Mouse (Mus musculus): ENCODE measurements around the gene Vac14.

Gene Vac14

DNA sequence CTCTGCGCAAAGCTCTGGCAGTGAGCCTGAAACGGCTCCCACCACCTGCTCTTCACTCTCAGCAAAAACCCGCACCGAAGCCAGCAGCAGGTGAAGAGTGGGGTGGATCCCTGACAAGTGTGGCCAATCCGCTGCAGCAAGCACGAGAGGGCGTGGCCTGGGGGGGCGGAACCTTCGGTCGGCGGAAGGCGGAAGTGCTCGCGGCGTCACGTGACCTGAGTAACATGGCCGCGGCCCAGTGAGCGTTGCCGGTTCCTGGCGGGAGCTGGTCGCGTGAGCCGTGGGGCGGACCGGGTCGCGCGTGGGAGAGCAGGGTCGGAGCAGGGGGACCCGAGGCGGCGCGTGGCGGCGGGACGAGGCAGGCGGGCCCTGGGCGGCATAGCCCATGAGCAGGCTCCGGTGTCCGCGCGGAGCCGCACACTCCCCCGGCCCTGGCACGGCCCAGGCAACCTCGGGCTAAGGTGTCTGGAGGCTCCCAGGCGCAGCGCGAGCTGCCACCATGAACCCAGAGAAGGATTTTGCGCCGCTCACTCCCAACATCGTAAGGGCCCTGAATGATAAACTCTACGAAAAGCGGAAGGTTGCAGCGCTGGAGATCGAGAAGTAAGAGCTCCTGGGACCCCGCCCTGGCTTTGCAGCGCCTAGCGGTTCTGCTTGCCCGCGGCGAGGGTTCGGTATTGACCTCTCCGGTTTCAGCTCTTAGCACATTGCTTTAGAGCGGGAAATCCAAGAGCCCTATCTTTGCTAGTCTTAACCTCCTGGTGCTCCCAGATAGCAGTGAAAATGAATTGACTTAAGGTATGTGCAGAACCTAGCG lies at the start of gene Vac14:
Gene Vac14 (plus strand): TSS at position 195 of the 817 bp plus-strand sequence.
- peak; percentile 99 for DNase-seq

DNA sequence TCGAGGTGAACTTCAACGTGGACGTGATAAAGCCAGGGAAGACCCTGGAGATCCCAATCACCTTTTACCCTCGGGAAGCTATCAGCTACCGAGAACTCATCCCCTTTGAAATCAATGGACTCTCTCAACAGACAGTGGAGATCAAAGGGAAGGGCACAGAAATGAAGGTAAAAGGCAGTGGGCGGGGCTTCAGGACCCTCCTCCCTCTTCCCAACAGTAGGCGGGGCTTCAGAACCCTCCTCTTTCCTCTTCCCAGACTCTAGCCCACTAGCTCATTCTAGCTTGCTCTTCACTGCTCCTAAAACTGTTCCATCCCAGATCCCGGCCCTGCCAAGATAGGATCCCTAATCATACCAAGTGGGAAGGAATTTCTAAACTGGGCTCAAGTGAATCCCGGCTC lies 25.7 kb upstream of the Vac14 start:
- no peak for DNase-seq

DNA sequence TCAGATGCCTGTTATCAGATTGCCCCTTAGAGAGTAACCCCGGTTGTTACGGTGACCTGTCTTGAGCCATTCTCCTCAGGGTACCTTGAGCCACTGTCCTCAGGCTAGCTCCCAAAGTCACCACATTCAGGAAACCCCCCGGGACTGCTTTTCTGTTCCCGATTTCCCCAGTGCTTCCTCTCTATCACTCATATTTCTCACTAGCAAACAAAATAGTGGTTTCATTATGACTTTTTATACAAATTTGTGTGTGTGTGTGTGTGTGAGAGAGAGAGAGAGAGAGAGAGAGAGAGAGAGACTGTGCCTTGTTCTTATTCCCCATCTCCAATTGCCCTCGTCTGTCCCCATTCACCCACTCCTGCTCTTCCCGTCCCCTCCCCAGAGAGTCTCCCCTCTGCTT lies 24.2 kb upstream of the Vac14 start:
- no peak for DNase-seq

DNA sequence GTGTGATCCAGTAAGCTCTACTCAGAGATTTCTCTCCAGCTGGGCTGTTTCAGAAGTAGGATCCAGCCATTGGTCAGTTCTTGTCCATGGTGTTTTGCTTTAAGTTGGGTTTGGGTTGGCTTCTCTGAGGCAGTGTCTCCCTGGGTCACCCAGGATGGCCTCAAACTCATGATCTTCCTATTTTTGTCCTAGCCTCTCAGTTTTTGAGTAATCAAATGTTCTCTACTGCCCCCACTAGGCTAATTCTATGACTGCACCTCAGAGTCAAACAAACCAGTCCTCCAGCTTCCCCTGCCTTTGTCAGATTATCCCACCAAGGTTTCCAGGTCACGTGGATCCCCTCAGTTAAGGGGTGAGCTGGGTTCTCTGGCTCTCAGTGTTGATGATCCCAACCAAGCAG lies 13.8 kb upstream of the Vac14 start:
- DNase-seq = peak; percentile 37

DNA sequence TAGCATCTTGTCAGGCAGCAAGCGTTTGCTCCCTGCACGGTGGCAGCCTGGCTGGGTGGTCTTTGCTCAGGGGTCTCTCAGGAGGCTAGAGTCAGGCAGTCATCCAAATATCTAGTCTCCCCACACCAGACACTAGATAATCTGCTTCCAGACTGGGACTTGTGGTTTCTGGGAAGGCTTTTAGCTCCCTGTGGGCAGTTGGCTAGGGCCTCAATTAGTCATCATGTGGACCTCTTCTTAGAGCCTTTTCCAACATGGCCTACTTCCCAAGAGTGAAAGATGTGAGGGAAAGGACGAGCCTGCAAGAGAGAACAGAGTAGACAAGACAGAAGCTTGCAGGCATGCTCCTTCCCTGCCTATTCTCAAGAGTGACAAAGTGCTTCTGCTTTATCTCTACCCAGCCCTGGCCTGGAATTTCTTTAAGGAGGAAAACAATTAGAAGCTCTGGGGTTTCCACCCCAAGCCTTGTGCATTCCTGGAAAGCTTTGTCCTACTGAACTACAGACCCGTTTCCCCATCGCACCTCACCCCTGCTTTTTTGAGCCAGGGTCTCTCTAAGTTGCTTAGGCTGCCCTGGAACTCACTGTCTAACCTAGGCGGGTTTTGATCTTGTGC lies 12.9 kb upstream of the Vac14 start:
- DNase-seq = no peak

DNA sequence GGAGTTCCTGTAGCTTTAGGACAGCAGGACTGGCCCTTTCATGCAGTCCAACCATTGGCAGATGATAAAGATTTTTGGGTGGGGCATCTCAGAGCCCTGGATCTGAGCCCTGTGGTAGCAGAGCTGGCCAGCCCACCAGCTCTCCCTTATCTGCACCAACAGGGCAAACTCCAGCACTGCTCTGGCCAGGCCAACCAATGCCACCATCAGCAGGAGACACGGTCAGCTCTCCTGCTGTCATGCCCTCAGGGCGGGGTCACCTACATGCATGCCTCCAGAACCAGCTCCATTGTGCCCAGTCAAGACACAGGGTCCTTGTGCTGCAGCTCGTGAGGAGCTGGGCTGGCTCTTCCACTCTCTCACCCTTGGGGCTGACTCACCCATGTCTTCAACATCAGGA lies 2.7 kb upstream of the Vac14 start:
- no peak for DNase-seq

DNA sequence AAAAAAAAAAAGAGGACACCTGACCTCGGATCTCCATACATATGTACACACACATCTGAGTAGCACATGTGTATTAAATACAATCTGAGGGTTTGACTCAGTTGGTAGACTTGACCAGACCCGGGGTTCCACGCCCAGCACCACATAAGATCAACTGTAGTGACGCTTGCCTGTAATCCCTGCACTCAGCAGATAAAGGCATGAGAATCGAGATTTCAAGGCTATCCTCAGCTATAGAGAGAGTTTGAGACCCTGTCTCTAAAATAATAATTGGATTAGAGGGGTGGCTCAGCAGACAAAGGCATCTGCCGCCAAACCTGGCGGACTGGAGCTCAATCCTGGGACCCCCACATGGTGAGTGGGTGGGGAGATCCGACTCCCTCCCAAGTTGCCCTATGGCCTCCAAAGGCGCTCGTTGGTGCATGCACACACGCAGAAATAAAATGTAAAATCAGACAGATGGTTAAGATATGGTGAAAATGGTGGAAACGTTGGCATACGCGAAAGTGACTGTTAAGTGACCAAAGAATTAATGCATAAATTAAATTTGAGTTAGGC lies 505 bp upstream of the Vac14 start:
- peak; percentile 24 for DNase-seq

DNA sequence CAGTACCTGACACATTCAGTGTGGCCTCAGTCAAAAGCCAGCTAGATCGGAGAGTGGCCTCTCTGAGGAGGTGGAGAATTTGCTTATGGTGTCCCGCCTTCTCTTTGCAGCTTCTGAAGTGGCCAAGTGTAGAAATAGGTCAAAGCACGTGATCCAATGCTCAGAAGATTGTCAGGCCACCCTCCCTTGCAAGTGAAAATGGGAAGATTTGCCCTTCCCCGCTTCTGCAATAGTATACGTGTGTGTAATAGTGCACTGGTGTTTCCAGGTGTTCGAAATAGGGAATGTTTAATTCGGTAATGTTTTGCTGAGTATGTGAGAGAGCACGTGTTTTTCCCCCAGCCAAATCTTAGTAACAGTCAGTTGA lies 806 bp downstream of the Vac14 start:
- DNase-seq = no peak

DNA sequence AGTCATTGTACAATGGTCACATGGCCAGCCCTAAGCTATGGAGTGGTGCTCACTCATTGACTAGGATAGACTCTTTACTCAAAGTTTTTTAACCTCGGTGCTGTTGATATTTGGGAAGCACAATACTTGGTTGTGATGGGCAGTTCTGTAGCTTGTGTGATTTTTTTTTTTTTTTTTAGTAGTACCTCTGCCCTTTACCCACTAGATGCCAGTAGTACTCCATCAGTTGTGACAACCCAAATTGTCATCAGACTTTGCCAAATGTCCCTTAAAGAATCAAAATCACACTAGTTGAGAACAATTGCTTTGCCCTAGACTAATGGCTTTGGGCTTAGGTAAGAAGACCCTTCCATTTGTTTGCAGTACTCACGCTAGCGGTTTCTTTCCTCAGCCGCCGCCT lies 1.5 kb downstream of the Vac14 start:
- DNase-seq = no peak

DNA sequence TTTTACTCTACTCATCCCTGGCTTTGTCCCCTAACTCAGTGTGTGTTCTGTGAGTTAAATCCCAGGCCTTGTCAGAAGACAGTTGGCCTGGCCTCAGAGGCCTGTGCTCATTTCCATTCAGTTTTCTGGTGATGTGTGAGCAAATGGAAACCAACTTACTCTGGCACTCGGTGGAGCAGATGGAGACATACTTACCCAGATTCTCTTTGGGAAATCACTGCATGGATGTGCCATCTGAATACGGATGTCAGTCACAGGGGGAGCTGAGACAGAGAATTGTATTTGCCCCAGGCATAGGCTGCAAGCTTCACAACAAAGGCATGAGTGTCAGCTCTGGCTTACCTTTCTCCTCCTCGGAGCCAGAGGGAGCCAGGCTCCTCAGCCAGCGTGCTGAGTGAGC lies 8.0 kb downstream of the Vac14 start:
- no peak for DNase-seq

DNA sequence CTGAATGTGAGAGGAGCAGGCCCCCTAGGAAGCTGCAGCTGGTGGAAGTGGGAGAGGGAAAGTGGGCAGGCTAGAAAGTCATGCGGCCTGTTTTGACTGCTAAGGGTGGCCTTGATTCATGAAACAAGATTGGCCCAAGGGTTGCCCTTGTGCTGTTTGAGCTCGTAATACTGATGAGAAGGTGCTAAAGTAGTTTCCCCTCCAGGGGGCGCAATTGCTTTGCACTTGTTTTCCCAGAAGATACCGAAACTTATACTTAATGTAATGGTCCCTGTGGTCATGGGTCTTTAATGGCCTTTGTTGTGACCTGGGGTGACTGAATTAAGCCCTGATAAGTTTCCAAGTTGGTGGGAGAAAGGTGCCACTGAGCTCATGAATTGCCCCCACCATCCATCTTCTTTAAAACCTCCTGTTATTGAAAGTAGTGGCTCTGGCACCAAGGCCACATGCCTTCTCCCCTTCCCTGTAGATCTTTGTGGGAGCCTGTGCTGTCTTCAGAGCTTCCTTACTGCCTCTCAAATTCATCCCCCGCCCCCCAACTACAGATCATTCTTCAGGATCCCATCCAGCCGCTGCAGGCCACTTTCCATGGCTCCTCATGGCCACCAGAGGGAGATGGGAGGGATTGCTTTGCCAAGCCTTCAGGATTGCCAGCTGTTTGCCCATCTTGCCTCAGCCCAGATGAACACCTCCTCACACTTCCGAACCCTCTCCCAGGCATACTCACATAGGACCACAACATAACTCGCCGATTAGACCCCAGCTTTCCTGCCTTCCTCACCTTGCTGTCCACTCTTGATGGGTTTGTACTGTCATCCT lies 11.1 kb downstream of the Vac14 start:
- DNase-seq = peak; percentile 75

DNA sequence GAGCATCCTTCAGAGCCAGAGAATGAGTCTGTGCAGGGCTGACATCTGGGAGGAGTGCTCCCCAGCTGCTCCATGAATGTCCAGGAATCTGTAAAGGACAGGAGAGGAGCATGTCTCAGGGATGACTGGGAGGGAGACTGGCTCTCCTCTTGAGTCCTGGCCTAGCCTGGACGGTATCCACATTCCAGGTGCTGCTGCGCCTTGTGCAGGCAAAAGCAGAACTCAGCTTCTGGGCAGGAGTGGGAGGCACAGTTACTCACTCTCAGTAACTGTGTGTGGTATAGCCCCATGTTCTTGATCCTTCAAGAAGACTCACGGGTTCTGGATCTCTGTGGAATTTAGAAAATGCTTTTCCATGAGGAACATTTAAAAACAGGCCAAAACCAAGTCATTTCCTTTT lies 11.7 kb downstream of the Vac14 start:
- DNase-seq = no peak

DNA sequence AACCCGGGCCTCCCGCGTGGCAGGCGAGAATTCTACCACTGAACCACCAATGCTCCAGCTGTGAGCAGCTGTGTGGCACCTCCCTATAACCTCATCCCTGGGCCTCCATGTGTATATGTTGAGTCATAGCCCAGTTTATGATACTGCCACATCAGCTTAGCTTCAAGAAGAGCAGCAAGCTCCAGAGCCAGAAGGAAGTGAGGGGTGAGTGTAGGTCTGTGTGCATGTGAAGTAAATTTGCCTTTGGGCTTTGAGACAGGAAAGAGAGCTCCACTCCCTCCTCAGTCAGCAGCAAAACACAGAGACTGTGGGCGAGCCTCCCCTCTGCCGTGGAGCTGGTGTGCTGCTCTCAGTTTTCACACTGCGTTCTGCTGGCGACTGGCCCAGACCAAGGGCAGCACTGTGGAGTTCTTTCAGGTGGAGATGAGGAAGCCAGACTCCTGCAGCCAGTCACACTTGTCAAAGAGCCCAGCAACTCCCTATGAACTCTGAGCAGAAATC lies 12.2 kb downstream of the Vac14 start:
- peak; percentile 47 for DNase-seq

DNA sequence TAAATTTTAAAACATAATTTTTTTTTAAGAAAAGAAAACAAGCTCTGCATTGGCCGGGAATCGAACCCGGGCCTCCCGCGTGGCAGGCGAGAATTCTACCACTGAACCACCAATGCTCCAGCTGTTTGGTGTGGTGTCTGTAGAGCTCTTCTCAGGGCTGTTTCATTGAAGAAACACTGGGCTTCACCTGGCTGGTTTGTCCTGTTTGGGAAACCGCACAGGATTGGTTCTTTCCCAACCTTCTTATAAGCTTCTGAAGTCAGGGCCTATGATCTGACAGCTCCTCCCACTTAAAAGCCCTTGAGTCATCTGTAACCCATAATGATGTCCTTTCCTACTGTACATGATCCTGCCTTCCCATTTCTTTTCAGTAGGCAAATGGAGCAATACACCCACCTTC lies 12.8 kb downstream of the Vac14 start:
- no peak for DNase-seq

DNA sequence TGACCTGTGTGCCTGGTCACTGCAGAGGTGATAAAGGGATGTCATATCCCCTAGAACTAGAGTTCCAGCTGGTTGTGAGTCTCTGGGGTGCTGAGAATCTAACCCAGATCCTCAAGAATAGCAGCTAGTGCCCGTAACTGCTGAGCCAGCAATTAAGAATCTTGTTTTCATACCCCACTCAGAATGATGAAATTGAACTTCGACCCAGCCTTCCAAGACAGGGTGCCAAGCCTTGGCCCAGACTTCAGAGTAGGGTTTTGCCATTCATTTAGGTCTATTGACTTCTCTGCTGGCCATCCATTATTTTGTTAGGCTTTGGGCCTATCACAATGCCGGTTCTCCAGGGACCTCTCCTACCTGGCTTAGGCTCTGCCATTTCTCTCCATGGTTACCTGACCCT lies 15.4 kb downstream of the Vac14 start:
- DNase-seq = no peak

DNA sequence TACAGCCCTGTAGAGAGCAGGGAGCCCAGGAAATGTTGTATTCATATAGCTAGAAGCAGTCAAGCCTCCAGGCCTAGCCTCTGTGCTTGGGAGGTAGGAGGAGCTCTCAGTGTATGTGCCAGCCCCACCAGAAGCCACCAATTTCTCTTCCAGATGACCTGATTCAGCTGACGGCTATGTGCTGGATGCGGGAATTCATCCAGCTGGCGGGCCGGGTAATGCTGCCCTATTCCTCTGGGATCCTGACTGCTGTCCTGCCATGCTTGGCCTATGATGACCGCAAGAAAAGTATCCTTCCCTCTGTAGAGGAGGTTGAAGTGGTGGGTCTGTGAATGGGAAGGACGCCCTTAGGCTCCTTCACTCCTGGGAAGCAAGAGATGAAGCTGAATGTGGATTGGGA lies 17.8 kb downstream of the Vac14 start:
- DNase-seq = no peak

DNA sequence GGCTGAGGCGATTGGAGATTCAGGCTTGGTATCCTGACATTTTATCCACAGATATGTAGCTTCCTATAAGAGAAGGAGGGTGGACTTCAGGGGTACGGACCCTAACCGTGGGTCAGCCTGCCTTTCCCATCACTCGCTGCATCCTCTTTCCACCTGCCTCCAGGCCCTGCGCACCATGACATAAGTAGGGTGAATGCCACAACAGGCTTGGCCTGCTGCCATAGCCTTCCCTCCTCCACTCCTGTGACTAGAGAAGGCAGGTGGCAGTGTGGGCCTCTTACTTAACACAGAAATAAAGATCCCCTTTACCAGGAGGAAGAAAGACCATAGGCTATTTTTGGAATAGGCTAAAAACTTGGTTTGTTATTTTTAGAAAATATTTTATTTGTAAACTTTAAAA lies 23.9 kb downstream of the Vac14 start:
- no peak for DNase-seq

DNA sequence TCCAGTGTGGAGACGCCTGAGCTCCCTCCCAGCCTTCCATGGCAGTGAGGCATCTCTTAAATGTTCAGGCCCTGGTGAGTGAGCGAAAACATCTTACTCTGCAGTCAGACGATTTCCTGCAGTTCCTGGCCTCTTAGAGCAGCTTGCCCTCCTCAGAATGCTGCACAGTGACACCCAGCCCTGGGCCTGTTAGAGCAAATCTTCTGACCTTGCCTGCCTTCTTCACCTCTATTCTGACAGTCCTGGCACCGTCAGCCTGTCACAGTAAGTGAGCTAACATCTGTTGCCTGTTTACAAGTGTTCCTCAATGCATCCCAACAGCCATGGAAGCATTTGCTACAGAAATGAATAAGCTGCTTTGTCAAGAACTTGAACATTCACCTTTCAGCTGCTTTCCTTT lies 24.8 kb downstream of the Vac14 start:
- DNase-seq = no peak

DNA sequence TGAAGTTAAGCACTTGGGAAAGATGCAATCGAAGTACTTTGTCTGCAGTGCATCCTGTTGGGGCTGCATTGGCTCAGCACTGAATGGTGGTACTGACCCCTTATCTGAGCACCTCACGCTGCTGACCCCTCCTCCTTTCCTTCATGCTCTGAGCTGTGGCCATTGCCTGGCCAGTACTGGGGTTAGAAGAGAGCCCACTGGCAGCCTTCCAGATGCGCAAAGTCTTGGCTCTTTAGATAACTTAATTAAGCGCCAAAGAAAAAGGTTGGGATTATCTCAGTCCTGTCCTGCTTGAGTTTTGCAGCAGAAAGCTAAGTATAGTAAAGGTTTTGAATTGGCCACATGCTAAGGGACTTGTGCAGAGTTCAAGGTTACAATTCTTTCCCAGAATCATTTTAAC lies 26.0 kb downstream of the Vac14 start:
- DNase-seq = no peak

DNA sequence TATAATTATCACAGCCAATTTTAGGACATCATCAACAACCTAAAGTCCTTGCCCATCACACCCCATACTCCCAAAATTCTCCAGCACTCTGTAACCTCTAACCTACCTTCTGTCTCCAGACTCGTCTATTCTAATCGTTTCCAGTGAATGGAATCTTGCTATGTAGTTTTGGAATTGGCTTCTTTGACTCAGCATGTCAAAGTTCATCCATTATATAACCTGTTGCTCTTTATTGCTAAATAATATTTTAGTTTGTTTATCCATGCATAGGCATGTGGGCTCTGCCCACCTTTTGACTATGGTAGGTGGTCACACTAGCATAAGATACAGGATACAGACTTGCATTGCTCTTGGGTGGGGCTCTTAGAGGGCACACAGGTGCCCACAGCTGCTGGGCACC lies 26.5 kb downstream of the Vac14 start:
- DNase-seq = no peak

DNA sequence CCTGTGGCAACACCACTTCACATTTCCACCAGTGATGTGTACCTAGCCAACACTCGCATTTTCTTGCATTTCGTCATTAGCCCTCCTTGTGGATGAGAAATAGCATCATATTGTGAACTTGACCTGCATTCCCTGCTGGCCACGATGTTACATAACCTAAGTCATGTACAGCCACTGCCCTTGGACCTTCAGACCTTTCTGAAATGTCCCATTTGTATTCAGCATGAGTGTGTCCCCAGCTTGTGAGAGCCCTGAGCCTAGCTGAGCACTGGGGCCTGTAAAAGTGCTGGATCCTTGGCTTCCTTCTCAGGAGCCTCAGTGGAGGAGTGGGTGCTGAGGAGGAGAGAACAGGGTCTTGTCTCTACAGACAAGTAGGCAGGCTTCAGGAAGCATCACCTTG lies 27.0 kb downstream of the Vac14 start:
- no peak for DNase-seq

DNA sequence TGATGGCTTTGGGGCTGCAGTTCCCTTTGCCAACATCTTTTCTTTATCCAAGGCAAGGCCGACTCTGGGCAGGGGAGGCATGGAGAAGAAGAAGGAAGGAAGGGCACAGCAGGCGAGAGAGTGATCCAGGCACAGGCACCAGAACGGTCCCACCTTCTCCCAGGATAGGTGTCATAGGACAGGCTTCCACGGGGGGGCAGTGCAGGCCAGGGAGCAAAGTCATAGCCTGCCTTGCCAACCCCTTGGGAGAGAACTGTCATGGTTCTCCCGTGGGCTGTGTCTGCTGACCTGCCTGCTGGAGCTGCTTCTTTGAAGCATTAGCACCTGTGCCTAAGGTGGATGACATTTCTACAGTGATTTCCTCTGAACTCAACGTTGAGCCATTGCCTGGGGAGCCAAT lies 27.7 kb downstream of the Vac14 start:
- DNase-seq = peak; percentile 80

DNA sequence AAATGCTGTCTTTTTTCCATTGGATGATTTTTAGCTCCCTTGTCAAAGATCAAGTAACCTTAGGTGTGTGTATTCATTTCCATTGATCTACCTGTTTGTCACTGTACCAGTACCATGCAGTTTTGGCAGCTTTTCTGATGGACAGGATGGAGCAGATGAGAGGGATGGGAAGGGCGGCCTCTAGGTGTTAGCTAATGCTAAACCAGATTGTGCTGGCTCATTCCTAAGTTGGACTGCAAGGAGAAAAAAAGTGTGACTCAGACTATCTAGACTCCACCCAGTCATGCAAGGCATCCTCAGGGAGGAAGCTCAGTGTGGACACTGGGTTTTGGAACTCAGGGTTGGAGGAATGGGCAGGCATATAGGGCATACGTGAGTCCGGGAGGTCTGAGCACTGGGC lies 30.2 kb downstream of the Vac14 start:
- DNase-seq = no peak

DNA sequence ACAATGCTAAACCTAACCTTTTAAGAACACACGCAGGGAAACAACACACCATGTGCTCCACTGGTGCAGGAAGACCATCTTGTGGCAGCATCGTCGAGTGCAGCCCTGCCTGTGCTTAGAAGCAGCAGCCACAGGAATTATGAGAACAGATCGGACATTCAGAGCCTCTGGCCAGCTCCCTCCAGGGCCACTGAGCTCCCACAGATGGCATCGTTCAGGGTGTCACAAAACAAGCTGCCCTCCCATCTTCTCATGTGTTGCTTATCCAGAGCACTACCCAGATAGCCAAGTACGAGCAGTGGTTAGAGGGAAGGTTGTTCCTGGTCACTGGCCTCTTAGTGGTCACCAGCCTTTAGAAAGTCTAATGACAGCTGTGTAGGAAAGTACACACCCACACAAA lies 30.9 kb downstream of the Vac14 start:
- DNase-seq = no peak

Data from right cerebral cortex, postnatal 4 days (tissue).